Mouse (Mus musculus) adrenal gland, postnatal 14 days (tissue): ENCODE data around the gene Ndufa8. TPM values are rescaled to one million over a fixed set of nuclear protein-coding genes. Genes with fewer than 3 reads are reported as not detected.

Experiments used
- DNase-seq: peaks from one replicate; pipeline ENCODE4 v3.0.0; 2021; ENCODE audit warnings: mixed read lengths
- total RNA-seq: library from RNA; stranded (reverse); gene quantifications from 2 replicates; pipeline ENCODE4 v1.2.3, GENCODE M21; 2021

The Ndufa8 gene
- total RNA-seq, 1 experiment from 2014 or later, result 365 TPM

GRCm38 (mm10) chr2:36048164-36048563 is 1.0 kb downstream of the Ndufa8 start:
- no peak for DNase-seq

- no peak for DNase-seq
These were observed 8.3 kb downstream of the Ndufa8 start for GRCm38 (mm10) chr2:36040872-36041271.

GRCm38 (mm10) chr2:36039297-36039985 is 9.8 kb downstream of the Ndufa8 start:
- DNase-seq, result no peak

- peak; percentile 38 for DNase-seq
These were observed 13.7 kb downstream of the Ndufa8 start for GRCm38 (mm10) chr2:36035413-36036081.

- no peak for DNase-seq
These were observed 14.3 kb downstream of the Ndufa8 start for GRCm38 (mm10) chr2:36034898-36035297.

- DNase-seq, result no peak
These were observed 15.2 kb downstream of the Ndufa8 start for GRCm38 (mm10) chr2:36033966-36034365.

GRCm38 (mm10) chr2:36032884-36033283 is 16.3 kb downstream of the Ndufa8 start:
- DNase-seq, result no peak

GRCm38 (mm10) chr2:36023291-36023690 is 25.9 kb downstream of the Ndufa8 start:
- peak; percentile 73 for DNase-seq

- peak; percentile 90 for DNase-seq
These were observed 27.6 kb downstream of the Ndufa8 start for GRCm38 (mm10) chr2:36021385-36022159.

GRCm38 (mm10) chr2:36013010-36013409 is 36.2 kb downstream of the Ndufa8 start:
- peak; percentile 50 for DNase-seq

- DNase-seq, result peak; percentile 41
These were observed 37.8 kb downstream of the Ndufa8 start for GRCm38 (mm10) chr2:36011331-36011825.

GRCm38 (mm10) chr2:36010579-36010978 is 38.6 kb downstream of the Ndufa8 start:
- no peak for DNase-seq

GRCm38 (mm10) chr2:36009386-36009785 is 39.8 kb downstream of the Ndufa8 start:
- peak; percentile 84 for DNase-seq

- DNase-seq, result peak; percentile 61
These were observed 41.1 kb downstream of the Ndufa8 start for GRCm38 (mm10) chr2:36008071-36008470.

- DNase-seq, result no peak
These were observed 47.0 kb downstream of the Ndufa8 start for GRCm38 (mm10) chr2:36002188-36002587.

GRCm38 (mm10) chr2:36000390-36000789 is 48.8 kb downstream of the Ndufa8 start:
- DNase-seq, result no peak

GRCm38 (mm10) chr2:35999212-35999611 is 50.0 kb downstream of the Ndufa8 start:
- no peak for DNase-seq

- no peak for DNase-seq
These were observed 50.8 kb downstream of the Ndufa8 start for GRCm38 (mm10) chr2:35998416-35998815.

- DNase-seq, result no peak
These were observed 52.5 kb downstream of the Ndufa8 start for GRCm38 (mm10) chr2:35996753-35997152.

- no peak for DNase-seq
These were observed 54.9 kb downstream of the Ndufa8 start for GRCm38 (mm10) chr2:35994303-35994702.

GRCm38 (mm10) chr2:35993481-35993880 is 55.7 kb downstream of the Ndufa8 start:
- no peak for DNase-seq

- DNase-seq, result peak; percentile 1
These were observed 56.9 kb downstream of the Ndufa8 start for GRCm38 (mm10) chr2:35992259-35992658.
